Mouse (Mus musculus) forebrain, embryonic 11.5 days (tissue): ENCODE results near the gene Smc3. TPM values are rescaled to one million over a fixed set of nuclear protein-coding genes. Genes with fewer than 3 reads are reported as not detected.
"Not testable (repeated sequence)": the region's sequence is repeated elsewhere in the genome, so short reads cannot be mapped to it uniquely, and the experiment has no call there.

Experiments
- ATAC-seq: fragments of 200-750 bp; cut with Nextera tagmentation; replicated peaks from 2 replicates; pipeline ENCODE4 v1.8.0; 2017; ENCODE audit warnings: moderate TSS enrichment; ENCODE audit not compliant: low FRiP score
- DNase-seq: peaks from one replicate; pipeline ENCODE4 v3.0.0-alpha.2; 2017; ENCODE audit warnings: low spot score
- H3K27ac ChIP-seq: fragments of 300-500 bp; sonication (generic); 2 replicates; pipeline ENCODE4 v1.5.1; 2014; ENCODE audit warnings: low read depth, low read length
- H3K27me3 ChIP-seq: fragments of 300-500 bp; sonication (generic); 2 replicates; pipeline ENCODE4 v1.6.1; 2014; ENCODE audit warnings: mild to moderate bottlenecking, low read length, mixed read lengths; ENCODE audit not compliant: control insufficient read depth, insufficient read depth
- H3K36me3 ChIP-seq: fragments of 300-500 bp; sonication (generic); 2 replicates; pipeline ENCODE4 v1.6.1; 2014; ENCODE audit warnings: mild to moderate bottlenecking, low read length, moderate library complexity, mixed read lengths; ENCODE audit not compliant: control insufficient read depth, insufficient read depth
- H3K4me1 ChIP-seq: fragments of 300-500 bp; sonication (generic); replicated peaks from 2 replicates; pipeline ENCODE4 v1.6.1; 2014; ENCODE audit warnings: low read length, mixed read lengths; ENCODE audit not compliant: control insufficient read depth, insufficient read depth
- H3K4me2 ChIP-seq: fragments of 300-500 bp; sonication (generic); 2 replicates; pipeline ENCODE4 v1.6.1; 2014; ENCODE audit warnings: low read depth, mild to moderate bottlenecking, low read length, moderate library complexity, mixed read lengths; ENCODE audit not compliant: severe bottlenecking
- H3K4me3 ChIP-seq: fragments of 300-500 bp; sonication (generic); 2 replicates; pipeline ENCODE4 v1.5.1; 2014; ENCODE audit warnings: low read depth, low read length
- H3K9ac ChIP-seq: fragments of 300-500 bp; sonication (generic); 2 replicates; pipeline ENCODE4 v1.6.1; 2014; ENCODE audit warnings: low read length
- H3K9me3 ChIP-seq: fragments of 300-500 bp; sonication (generic); 2 replicates; pipeline ENCODE4 v1.6.1; 2016; ENCODE audit warnings: low read length, mixed read lengths; ENCODE audit not compliant: control insufficient read depth
- WGBS: fragments of 180-500 bp; shearing (Covaris S2); extraction: QIAGEN DNeasy Blood & Tissue Kit; methylation state at CpG from one replicate; pipeline ENCODE4 v1.1.7; 2014; 5-methylcytosine and 5-hydroxymethylcytosine counted together
- polyA plus RNA-seq: library from polyadenylated mRNA; unstranded; fragments of >200 nt; fragmentation: Nextera tagmentation; extraction: Ambion mirVana; gene quantifications from 2 replicates; pipeline ENCODE4 v1.2.1, GENCODE M21; 2014

Smc3 gene
- polyA plus RNA-seq, 1 experiment from 2014 or later, result 101 TPM

DNA sequence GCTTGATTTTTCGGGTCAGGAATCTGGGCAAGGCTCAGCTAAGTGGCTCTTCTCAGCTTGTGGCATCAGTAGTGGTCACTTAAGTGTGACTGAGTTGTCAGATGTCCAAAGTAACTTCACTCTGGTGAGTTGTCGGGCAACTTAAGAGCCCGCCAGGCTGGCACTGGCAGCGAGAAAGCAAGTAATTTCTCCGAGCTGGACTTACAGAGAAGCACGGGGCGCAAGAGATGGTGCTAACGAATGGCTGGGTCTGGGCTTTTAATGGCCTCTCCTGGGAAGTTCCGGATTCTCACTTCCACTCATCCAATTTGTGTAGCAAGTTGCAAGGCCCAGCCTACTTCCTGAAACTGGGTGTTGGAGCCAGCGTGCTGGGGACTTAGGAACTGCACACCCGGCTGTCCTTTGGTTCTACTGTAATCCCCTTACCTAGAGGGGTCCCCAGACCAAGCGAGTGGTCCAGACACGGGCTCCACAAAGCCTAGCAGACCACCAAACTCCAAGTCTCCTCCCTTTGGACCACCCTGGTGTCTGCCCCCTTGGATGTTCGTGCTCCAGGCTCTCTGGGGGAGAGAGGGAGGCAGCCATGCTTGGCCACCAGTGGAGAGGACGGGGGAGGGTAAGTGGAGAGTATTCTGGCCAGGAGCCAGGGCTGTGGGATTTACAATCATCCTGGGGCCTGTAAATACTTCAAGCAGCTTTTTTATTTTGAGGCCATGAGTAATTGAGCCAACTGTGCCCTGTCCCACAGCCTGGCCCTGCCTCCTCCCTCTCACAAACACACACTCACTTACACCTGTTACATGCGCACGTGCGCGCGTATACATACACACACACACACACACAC is 53.6 kb downstream of the Smc3 start:
- no peak overlapping the region for H3K4me2 ChIP-seq
- H3K4me1 ChIP-seq, result peaks cover 7% of the 10 kb centered on the region
- H3K27me3 ChIP-seq, result no peaks in the 10 kb centered on the region
- DNase-seq (no peak), ATAC-seq (peak; percentile 42)
- WGBS, result 72% methylated on average over 20 of the region's 20 CpGs
- H3K9me3 ChIP-seq, result no peaks in the 10 kb centered on the region
- no peaks in the 10 kb centered on the region for H3K36me3 ChIP-seq
- no peak overlapping the region for H3K4me3 ChIP-seq
- no peak overlapping the region for H3K27ac ChIP-seq
- H3K9ac ChIP-seq, result no peak overlapping the region

DNA sequence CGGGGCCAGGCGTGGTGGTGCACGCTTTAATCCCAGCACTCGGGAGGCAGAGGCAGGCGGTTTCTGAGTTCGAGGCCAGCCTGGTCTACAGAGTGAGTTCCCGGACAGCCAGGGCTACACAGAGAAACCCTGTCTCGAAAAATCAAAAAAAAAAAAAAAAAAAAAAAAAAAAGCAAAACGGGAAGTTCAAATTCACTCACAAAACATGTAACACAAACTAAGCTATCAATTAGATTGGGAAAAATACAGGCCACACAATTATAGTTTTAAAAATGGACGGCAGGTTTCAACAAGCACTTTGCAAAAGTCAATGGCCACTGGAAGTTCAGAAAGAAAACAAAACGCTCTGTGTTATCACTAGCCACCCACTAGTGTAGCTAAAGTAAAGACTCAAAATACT is 56.2 kb downstream of the Smc3 start:
- DNase-seq, H3K36me3 ChIP-seq, H3K9ac ChIP-seq, H3K9me3 ChIP-seq, H3K4me3 ChIP-seq, H3K27ac ChIP-seq, H3K4me2 ChIP-seq, ATAC-seq, H3K4me1 ChIP-seq, H3K27me3 ChIP-seq: not testable (repeated sequence)
- WGBS, result 92% methylated on average over 10 of the region's 11 CpGs

DNA sequence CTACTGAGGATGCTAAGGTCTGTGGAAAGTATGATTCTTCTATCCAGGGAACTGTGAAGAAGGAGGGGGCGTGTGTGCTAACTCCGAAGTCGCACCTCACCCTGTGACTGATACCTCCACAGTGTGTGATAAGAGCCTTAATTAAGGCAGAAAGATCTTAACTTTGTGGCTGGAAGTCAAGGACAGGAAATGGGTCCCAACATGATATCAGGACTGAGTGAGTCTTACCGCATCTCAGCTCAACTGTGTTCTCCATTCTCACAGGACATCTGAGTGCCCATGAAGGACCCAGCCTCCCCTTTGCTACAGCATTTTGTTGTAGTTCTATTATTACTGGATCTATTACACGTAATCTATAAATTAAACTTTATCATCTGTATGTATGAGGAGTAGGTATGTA is 57.2 kb downstream of the Smc3 start:
- no peaks in the 10 kb centered on the region for H3K27me3 ChIP-seq
- peaks cover 8% of the 10 kb centered on the region for H3K4me1 ChIP-seq
- H3K36me3 ChIP-seq, result no peaks in the 10 kb centered on the region
- H3K4me2 ChIP-seq, result no peak overlapping the region
- no peaks in the 10 kb centered on the region for H3K9me3 ChIP-seq
- no peak for ATAC-seq
- H3K4me3 ChIP-seq, result no peak overlapping the region
- WGBS, result 84% methylated on average over 5 of the region's 5 CpGs
- DNase-seq, result no peak
- no peak overlapping the region for H3K9ac ChIP-seq
- no peak overlapping the region for H3K27ac ChIP-seq

DNA sequence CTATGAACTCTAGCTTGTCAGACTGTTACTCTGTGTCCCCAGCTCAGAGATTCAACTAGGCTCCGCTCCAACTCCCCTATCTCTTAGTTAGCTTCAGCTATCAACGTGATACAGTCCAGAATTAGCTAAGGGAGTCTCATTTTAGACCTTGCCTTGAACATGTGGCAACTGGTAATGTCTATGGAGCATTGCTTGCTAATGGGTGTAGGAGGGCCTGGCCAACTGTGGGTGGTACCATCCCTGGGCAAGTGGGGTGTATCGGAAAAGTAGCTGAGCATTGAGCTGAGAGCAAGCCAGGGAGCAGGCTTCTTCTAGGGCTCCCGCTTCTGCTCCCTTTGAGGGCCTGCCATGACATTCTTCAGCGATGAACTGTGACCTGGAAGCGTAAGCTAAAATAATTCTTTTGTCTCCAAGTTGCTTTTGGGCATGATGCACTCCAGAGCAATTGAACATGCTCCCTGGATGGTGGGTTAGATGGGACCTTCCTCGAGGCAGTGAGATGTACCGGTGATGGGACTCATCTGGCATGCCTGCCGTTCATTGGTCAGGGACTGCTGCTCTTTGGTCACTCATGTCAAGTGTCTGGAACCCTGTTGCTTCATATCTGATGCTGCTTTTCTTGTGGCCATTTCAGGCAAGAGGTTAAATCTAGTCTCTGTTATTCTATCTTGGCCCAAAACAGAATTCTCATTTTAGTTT is 60.7 kb downstream of the Smc3 start:
- no peak overlapping the region for H3K4me2 ChIP-seq
- H3K27ac ChIP-seq, result no peak overlapping the region
- peaks cover 3% of the 10 kb centered on the region; the same call in 1 of the 2 replicates for H3K4me1 ChIP-seq
- H3K9ac ChIP-seq, result no peak overlapping the region
- WGBS, result 89% methylated on average over 9 of the region's 9 CpGs
- no peak overlapping the region for H3K4me3 ChIP-seq
- H3K9me3 ChIP-seq, result no peaks in the 10 kb centered on the region
- ATAC-seq, result no peak
- no peaks in the 10 kb centered on the region for H3K27me3 ChIP-seq
- no peaks in the 10 kb centered on the region for H3K36me3 ChIP-seq
- peak; percentile 31 for DNase-seq

DNA sequence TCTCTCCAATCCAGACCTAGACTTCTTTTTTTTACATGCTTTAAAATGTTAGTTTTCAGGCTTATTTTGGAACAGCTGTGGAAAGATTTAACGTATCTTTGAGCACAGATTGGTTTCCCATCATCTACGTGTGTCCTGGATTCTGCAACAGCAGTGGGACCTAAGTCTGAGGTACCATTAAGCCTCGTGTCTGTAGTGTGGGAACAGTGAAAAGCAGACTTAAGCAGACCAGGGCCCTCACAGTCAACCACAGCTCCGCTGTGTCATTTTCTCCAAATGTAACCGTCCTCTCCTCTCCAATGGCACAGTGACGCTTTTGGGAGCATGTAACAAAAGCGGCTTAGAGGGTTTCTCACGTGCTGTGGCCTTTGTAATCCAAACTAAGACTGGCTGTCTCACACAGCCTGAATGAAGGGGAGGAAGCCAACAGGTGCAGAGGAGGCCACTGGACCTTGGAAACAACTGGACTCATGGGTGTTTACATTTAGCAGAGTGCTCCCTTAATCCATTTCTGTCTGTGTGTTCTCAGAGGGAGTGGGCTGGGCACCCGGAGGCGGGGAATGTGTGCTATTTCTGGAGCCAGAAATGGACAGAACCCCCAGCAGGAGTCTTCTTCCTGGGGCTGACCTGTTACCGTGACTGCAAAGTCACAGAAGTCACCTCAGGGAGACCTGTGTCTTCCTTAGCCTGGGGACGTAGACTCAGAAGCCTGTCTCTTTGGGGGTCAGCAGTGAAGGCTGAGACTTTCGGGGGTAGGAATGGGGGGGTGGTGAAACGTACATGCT is 61.9 kb downstream of the Smc3 start:
- Histone ChIP-seq H3K9me3 (no peaks in the 10 kb centered on the region), H3K4me2 (no peak overlapping the region), H3K4me1 (peaks cover 3% of the 10 kb centered on the region; the same call in 1 of the 2 replicates), H3K4me3 (no peak overlapping the region), H3K9ac (no peak overlapping the region), H3K27me3 (no peaks in the 10 kb centered on the region), H3K27ac (no peak overlapping the region), H3K36me3 (no peaks in the 10 kb centered on the region)
- ATAC-seq, result no peak
- 42% methylated on average over 14 of the region's 14 CpGs for WGBS
- no peak for DNase-seq

DNA sequence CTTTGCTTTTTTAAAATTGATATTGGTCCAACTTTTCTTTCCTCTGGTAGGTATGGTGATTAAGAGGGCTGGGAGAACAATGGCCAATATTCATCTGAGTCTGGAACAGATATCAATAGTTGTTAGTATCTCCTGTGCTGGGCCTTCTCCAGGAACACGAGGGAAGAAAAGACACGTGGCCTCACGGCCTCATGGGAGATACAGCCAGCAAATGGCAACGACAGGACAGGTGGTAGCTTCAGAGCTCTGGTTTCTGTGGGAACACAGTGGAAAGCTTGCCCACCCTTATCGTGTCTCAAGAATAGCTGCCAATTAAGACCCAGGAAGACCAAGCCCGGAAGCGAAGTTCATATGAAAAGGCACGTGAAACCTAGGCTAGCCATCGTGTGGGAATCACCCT is 64.6 kb downstream of the Smc3 start:
- no peak for ATAC-seq
- WGBS, result 97% methylated on average over 9 of the region's 9 CpGs

DNA sequence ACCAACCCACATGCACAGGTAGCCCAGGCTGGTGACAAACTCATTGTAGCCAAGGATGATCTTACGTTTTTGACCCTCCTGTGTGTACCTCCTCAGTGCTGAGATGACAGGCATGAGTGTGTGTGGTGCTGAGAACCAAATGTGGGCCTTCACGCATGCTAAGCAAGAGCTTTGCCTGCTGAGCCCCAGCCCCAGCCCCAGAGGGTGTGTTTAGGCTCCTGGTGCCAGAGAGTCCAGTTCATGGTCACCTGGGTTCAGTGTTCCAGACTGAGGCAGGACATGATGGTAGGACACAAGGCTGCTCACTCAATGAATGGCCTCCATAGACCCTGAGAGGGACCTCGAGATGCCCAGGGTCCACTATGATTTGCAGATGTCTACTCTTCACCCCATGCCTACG is 65.2 kb downstream of the Smc3 start:
- WGBS, result 87% methylated on average over 4 of the region's 4 CpGs
- ATAC-seq (no peak), DNase-seq (no peak)

More for the DNA sequence above, 64.6 kb downstream of the Smc3 start:
- Histone ChIP-seq H3K4me1 (peaks cover 3% of the 10 kb centered on the region; the same call in 1 of the 2 replicates), H3K36me3 (no peaks in the 10 kb centered on the region), H3K9me3 (no peaks in the 10 kb centered on the region), H3K27me3 (no peaks in the 10 kb centered on the region), H3K4me3 (no peak overlapping the region), H3K9ac (no peak overlapping the region), H3K27ac (no peak overlapping the region), H3K4me2 (no peak overlapping the region)
- DNase-seq, result no peak

DNA sequence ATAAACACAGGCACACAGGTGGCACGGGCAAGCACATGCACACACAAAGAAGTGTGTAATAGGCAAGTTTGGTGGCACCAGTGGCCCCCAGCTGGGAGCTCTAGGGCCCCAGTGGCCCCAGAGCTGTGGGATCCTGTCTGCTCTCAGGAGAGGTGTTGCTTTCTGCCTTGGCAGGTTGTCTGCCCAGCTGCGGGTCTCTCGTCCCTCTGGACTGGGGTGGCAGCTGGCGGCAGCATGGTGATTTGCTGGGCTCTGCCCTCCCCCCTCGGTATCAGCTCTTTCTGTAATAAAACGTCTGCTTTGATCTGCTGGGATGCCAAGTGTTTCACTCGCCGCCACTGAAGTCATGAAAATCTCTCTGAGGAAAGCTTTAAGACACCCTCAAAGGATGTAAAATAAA is 66.5 kb downstream of the Smc3 start:
- H3K4me2 ChIP-seq, result no peak overlapping the region
- H3K9ac ChIP-seq, result no peak overlapping the region
- 59% methylated on average over 8 of the region's 8 CpGs for WGBS

More for the DNA sequence above, 65.2 kb downstream of the Smc3 start:
- H3K4me1 ChIP-seq, result peaks cover 3% of the 10 kb centered on the region; the same call in 1 of the 2 replicates
- H3K9me3 ChIP-seq, result no peaks in the 10 kb centered on the region
- no peak overlapping the region for H3K4me3 ChIP-seq
- H3K27ac ChIP-seq, result no peak overlapping the region
- no peak overlapping the region for H3K4me2 ChIP-seq
- no peaks in the 10 kb centered on the region for H3K36me3 ChIP-seq
- no peak overlapping the region for H3K9ac ChIP-seq
- H3K27me3 ChIP-seq, result no peaks in the 10 kb centered on the region

More for the DNA sequence above, 66.5 kb downstream of the Smc3 start:
- Histone ChIP-seq H3K27ac (no peak overlapping the region), H3K4me3 (no peak overlapping the region), H3K9me3 (no peaks in the 10 kb centered on the region), H3K4me1 (peaks cover 7% of the 10 kb centered on the region; the same call in 1 of the 2 replicates), H3K27me3 (no peaks in the 10 kb centered on the region), H3K36me3 (no peaks in the 10 kb centered on the region)
- ATAC-seq (no peak), DNase-seq (no peak)
